Mouse (Mus musculus) forelimb bud, embryonic 11.5 days (tissue): ENCODE measurements around the gene Smim24.

Source experiments
- DNase-seq: peaks from one replicate; pipeline ENCODE4 v3.0.0-alpha.2; 2012; ENCODE audit warnings: low read depth, low spot score

Smim24 gene

DNA sequence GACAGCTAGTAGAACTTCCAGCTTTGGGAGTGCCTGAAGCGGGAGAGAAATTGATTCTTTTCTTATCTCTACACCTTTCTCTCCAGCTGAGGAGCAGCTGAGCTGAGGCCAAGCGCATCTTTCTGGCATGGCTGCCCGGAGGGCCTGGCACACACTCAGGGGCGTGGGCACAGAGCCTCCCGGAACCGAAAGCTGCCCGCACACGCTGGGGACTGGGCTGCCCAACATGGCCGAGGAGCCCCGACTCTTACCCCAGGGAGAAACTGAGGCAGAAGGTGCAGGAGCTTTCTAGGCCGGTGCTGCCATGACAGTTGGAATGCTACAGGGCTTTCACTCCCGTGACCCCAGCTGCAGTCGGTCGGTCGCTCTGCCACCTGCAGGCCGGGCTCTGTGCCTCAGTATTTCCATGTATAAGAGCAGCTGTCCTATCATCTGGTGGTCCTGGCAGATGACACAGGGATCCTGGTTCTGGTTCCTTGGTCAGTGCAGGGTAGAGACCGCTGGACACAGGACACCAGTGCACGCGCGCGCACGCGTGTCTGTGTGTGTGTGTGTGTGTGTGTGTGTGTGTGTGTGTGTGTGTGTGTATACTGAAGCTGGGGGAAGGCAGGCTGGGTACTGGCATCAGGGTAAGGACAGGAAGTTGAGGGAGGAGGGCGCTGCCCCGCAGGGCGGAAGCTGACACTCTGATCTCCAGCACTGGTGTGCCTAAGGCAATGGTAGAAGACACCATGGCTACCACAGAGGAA lies 40.9 kb downstream of the Smim24 start:
- no peak for DNase-seq

GRCm38 (mm10) chr10:81434361-81435263 lies 41.8 kb downstream of the Smim24 start:
- no peak for DNase-seq

- DNase-seq = no peak
These were observed 42.6 kb downstream of the Smim24 start for GRCm38 (mm10) chr10:81435436-81435835.

- DNase-seq = no peak
These were observed 48.2 kb downstream of the Smim24 start for GRCm38 (mm10) chr10:81441019-81441418.
